Mouse (Mus musculus) right cerebral cortex, postnatal 25 days (tissue): ENCODE measurements at regions not wholly inside any gene's neighbourhood (a gene's known extent, or its start where the extent isn't known, plus 50 kb on each side); places are given as distances from the start of the nearest gene placed in this dataset.

Experiments
- DNase-seq: peaks from one replicate; pipeline ENCODE4 v3.0.0; 2022

- peak; percentile 59 for DNase-seq
These were observed 61.0 kb downstream of the Ccng2 start for GRCm38 (mm10) chr5:93328059-93328458.

- no peak for DNase-seq
These were observed 63.8 kb downstream of the Ccng2 start for GRCm38 (mm10) chr5:93330851-93331250.

DNA sequence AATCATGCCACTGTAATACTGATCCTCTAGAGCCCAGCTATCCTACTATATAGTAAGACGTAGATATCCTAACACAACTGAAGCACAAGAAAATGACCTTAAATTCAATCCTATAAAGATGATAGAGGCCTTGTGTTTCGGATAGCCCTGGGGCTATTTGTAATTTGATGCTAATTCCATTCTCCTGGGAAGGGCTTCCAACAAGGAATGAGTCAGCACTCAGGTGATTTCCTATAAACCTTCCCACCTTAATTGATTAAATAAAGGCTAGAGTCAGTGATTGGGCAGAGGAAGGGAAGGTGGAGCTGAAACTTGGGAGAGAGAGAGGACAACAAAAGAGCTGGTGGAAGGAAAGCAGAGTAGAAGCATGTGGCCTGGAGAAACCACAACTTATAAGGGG lies 86.0 kb downstream of the Ccng2 start:
- no peak for DNase-seq
